Mouse (Mus musculus) heart, adult 2 months (tissue): ENCODE data around the gene Hspa1a.

Experiments
- CTCF ChIP-seq: fragments of 200-600 bp; IDR thresholded peaks from 2 replicates; pipeline ENCODE4 v1.8.1; 2022; ENCODE audit warnings: antibody characterized with exemption, mild to moderate bottlenecking, moderate library complexity
- EP300 ChIP-seq: fragments of 200-500 bp; IDR thresholded peaks from 2 replicates; pipeline ENCODE4 v1.6.1; 2011; ENCODE audit warnings: low read depth, low read length, control low read depth; ENCODE audit not compliant: insufficient read depth
- POLR2A ChIP-seq: fragments of 200-500 bp; IDR thresholded peaks from 2 replicates; pipeline ENCODE4 v1.6.1; 2011; ENCODE audit warnings: mild to moderate bottlenecking, low read depth, low read length, control low read depth; ENCODE audit not compliant: insufficient read depth

DNA sequence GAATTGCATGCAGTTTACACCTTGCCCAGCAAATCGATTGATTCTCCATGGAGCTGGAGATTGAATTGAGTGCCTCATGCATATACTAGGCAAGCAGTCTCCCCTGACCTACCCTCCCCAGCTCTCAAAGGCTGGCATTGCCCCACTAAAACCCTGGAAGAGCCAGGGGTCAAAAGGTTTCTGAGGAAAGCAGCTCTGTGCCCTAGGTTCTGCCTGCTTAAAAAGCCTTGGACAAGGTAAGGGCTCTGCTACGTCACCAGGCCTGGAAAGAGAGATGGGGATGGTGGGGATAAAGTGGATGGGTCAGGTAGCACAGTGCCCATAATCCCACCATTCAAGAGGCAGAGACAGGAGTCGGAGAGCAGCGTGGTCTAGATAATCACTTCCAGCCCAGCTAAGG lies 17.1 kb downstream of the Hspa1a start:
- TF ChIP-seq EP300 = no peak
- TF ChIP-seq POLR2A = no peak
- TF ChIP-seq CTCF = no peak
